Mouse (Mus musculus): ENCODE data around the gene Tbc1d17.

Tbc1d17 gene

GRCm38 (mm10) chr7:44869697-44870528, 21.0 kb upstream of the Tbc1d17 start, which contains the start of gene Ptov1:
Ptov1 (minus strand) TSS chr7:44869788.
- DNase-seq (ENCODE audit: extremely low read depth, insufficient read length, low spot score): peak; percentile 89

- DNase-seq (ENCODE audit: extremely low read depth, insufficient read length, low spot score): peak; percentile 71
These were observed 20.2 kb upstream of the Tbc1d17 start for GRCm38 (mm10) chr7:44868919-44869696.

- DNase-seq (ENCODE audit: extremely low read depth, insufficient read length, low spot score): no peak
These were observed 19.6 kb upstream of the Tbc1d17 start for GRCm38 (mm10) chr7:44868465-44868864.

- no peak for DNase-seq (ENCODE audit: extremely low read depth, insufficient read length, low spot score)
These were observed 18.9 kb upstream of the Tbc1d17 start for GRCm38 (mm10) chr7:44867802-44868201.

- DNase-seq (ENCODE audit: extremely low read depth, insufficient read length, low spot score): no peak
These were observed 18.3 kb upstream of the Tbc1d17 start for GRCm38 (mm10) chr7:44867010-44867702.

GRCm38 (mm10) chr7:44866276-44867009, 17.6 kb upstream of the Tbc1d17 start:
- DNase-seq (ENCODE audit: extremely low read depth, insufficient read length, low spot score): peak; percentile 64

GRCm38 (mm10) chr7:44864595-44865542, 16.0 kb upstream of the Tbc1d17 start:
- DNase-seq (ENCODE audit: extremely low read depth, insufficient read length, low spot score): no peak

GRCm38 (mm10) chr7:44863982-44864494, 15.2 kb upstream of the Tbc1d17 start:
- DNase-seq (ENCODE audit: extremely low read depth, insufficient read length, low spot score): no peak

GRCm38 (mm10) chr7:44863210-44863609, 14.3 kb upstream of the Tbc1d17 start:
- DNase-seq (ENCODE audit: extremely low read depth, insufficient read length, low spot score): no peak

- no peak for DNase-seq (ENCODE audit: extremely low read depth, insufficient read length, low spot score)
These were observed 13.6 kb upstream of the Tbc1d17 start for GRCm38 (mm10) chr7:44862434-44862833.

GRCm38 (mm10) chr7:44861429-44861816, 12.5 kb upstream of the Tbc1d17 start:
- no peak for DNase-seq (ENCODE audit: extremely low read depth, insufficient read length, low spot score)

GRCm38 (mm10) chr7:44860576-44861428, 11.9 kb upstream of the Tbc1d17 start:
- DNase-seq (ENCODE audit: extremely low read depth, insufficient read length, low spot score): peak; percentile 54

GRCm38 (mm10) chr7:44859896-44860295, 11.0 kb upstream of the Tbc1d17 start:
- DNase-seq (ENCODE audit: extremely low read depth, insufficient read length, low spot score): no peak

- peak; percentile 41 for DNase-seq (ENCODE audit: extremely low read depth, insufficient read length, low spot score)
These were observed 9.0 kb upstream of the Tbc1d17 start for GRCm38 (mm10) chr7:44857905-44858304.

- peak; percentile 84 for DNase-seq (ENCODE audit: extremely low read depth, insufficient read length, low spot score)
These were observed 8.2 kb upstream of the Tbc1d17 start, which contains the start of gene Pnkp for GRCm38 (mm10) chr7:44857042-44857552. Pnkp (plus strand) TSS chr7:44857139.

GRCm38 (mm10) chr7:44856265-44856916, 7.5 kb upstream of the Tbc1d17 start:
- no peak for DNase-seq (ENCODE audit: extremely low read depth, insufficient read length, low spot score)

GRCm38 (mm10) chr7:44855036-44855435, 6.2 kb upstream of the Tbc1d17 start:
- DNase-seq (ENCODE audit: extremely low read depth, insufficient read length, low spot score): no peak

Measured in 3134 (cell line).